Comparison of ENCODE assay signal across 12 mouse cellular contexts in genomic region chr19:4578799-4579198, GRCm38 (mm10). TPM values are rescaled to one million over a fixed set of nuclear protein-coding genes. Genes with fewer than 3 reads are reported as not detected.
DNase-seq lines count a peak whose midpoint lies in the region; ATAC-seq lines count a peak whose summit lies in the region.
"Had no signal": no experiment of that assay in that cellular context is flagged by ENCODE, and none has a peak within 500 bp of the region (broad histone marks: within the 10 kb centered on the region; RNA-seq: fewer than 3 reads in every experiment).

No protein-coding gene starts in this region.

- no peak overlapping the region for H3K4me3 ChIP-seq in liver, embryonic 16.5 days (ENCODE audit: low read depth, low read length)
- H3K4me3 ChIP-seq in liver, embryonic 11.5 days (ENCODE audit: low read depth, low read length), result no peak overlapping the region
- H3K4me3 ChIP-seq: embryonic facial prominence, embryonic 13.5 days; liver, embryonic 13.5 days had no signal

- no peaks in the 10 kb centered on the region for H3K9me3 ChIP-seq in liver, embryonic 16.5 days (replicated peaks; ENCODE audit: control insufficient read depth, low read length)
- H3K9me3 ChIP-seq in liver, embryonic 11.5 days (ENCODE audit: control insufficient read depth, low read length), result no peaks in the 10 kb centered on the region
- H3K9me3 ChIP-seq: embryonic facial prominence, embryonic 13.5 days; liver, embryonic 13.5 days had no signal

- H3K36me3 ChIP-seq in liver, embryonic 16.5 days (ENCODE audit: control insufficient read depth, insufficient read depth), result no peaks in the 10 kb centered on the region
- H3K36me3 ChIP-seq in liver, embryonic 11.5 days (ENCODE audit: control insufficient read depth, insufficient read depth, low read length), result no peaks in the 10 kb centered on the region
- H3K36me3 ChIP-seq: embryonic facial prominence, embryonic 13.5 days; liver, embryonic 13.5 days had no signal

- DNase-seq in cerebellum, postnatal 4 days (ENCODE audit: low spot score in 2 of 2), result no peak
- no peak for DNase-seq in liver, embryonic 11.5 days (ENCODE audit: low spot score)
- peak; percentile 21 for DNase-seq in heart, postnatal 4 days
- DNase-seq in skeletal muscle tissue, adult 2 months (ENCODE audit: low read depth, low spot score), result peak; percentile 77
- DNase-seq in frontal cortex, adult 2 months (ENCODE audit: extremely low spot score in 1 of 2, low spot score in 1 of 2), result no peak
- no peak for DNase-seq in urinary bladder, postnatal 10 days (ENCODE audit: low spot score)
- DNase-seq: liver, embryonic 13.5 days had no signal

- H3K9ac ChIP-seq in liver, embryonic 16.5 days (ENCODE audit: low read depth, low read length), result no peak overlapping the region
- H3K9ac ChIP-seq in liver, embryonic 11.5 days (ENCODE audit: low read depth, low read length), result no peak overlapping the region
- H3K9ac ChIP-seq: embryonic facial prominence, embryonic 13.5 days; liver, embryonic 13.5 days had no signal

- no peak overlapping the region for H3K4me2 ChIP-seq in liver, embryonic 16.5 days (ENCODE audit: low read depth, low read length)
- H3K4me2 ChIP-seq in liver, embryonic 11.5 days, result no peak overlapping the region
- H3K4me2 ChIP-seq: embryonic facial prominence, embryonic 13.5 days; liver, embryonic 13.5 days had no signal

- 63% methylated on average over 2 of the region's 2 CpGs for WGBS in liver, embryonic 16.5 days (ENCODE audit: insufficient replicate concordance)
- 85% methylated on average over 2 of the region's 2 CpGs for WGBS in liver, embryonic 11.5 days

- no peaks in the 10 kb centered on the region for H3K27me3 ChIP-seq in liver, embryonic 16.5 days (ENCODE audit: control insufficient read depth, insufficient read depth, low read depth, low read length)
- no peaks in the 10 kb centered on the region for H3K27me3 ChIP-seq in liver, embryonic 11.5 days (replicated peaks; ENCODE audit: control insufficient read depth, insufficient read depth, low read length)
- H3K27me3 ChIP-seq: embryonic facial prominence, embryonic 13.5 days; liver, embryonic 13.5 days had no signal

- peak overlapping the region; percentile 21 for H3K27ac ChIP-seq in liver, embryonic 16.5 days (ENCODE audit: low read length)
- H3K27ac ChIP-seq in liver, embryonic 11.5 days (ENCODE audit: low read depth, low read length), result no peak overlapping the region
- H3K27ac ChIP-seq: embryonic facial prominence, embryonic 13.5 days; liver, embryonic 13.5 days had no signal

- peaks cover 5% of the 10 kb centered on the region; the same call in 1 of the 2 replicates for H3K4me1 ChIP-seq in liver, embryonic 16.5 days (ENCODE audit: control insufficient read depth, low read depth, low read length)
- H3K4me1 ChIP-seq in liver, embryonic 11.5 days (replicated peaks; ENCODE audit: control insufficient read depth, insufficient read depth, low read length), result no peaks in the 10 kb centered on the region
- H3K4me1 ChIP-seq: embryonic facial prominence, embryonic 13.5 days had no signal

- peak; percentile 26; the same call in 1 of the 2 replicates for ATAC-seq in cerebellum, adult (ENCODE audit: insufficient number of reproducible peaks, low FRiP score, low TSS enrichment)
- ATAC-seq in liver, embryonic 16.5 days (ENCODE audit: low read depth), result peak; percentile 77
- no peak for ATAC-seq in liver, embryonic 11.5 days (replicated peaks; ENCODE audit: low FRiP score)
- ATAC-seq: forebrain, embryonic 16.5 days had no signal

RNA-seq across cellular contexts. Expression of gene Lrfn4, which starts 36.7 kb away (rescaled TPM):
- 0.23 and 0.28 TPM in 2 replicates for polyA plus RNA-seq in liver, embryonic 16.5 days (2015; fragmentation: Nextera tagmentation; extraction: Ambion mirVana)
- polyA plus RNA-seq in liver, embryonic 11.5 days (2014; fragmentation: Nextera tagmentation; extraction: Ambion mirVana), result 2.2 and 3.3 TPM in 2 replicates
- 10 to 100 TPM; 19.1 to 20.5 TPM for total RNA-seq in heart, postnatal 4 days (2021)
- polyA plus RNA-seq in frontal cortex, adult 2 months (2012; rRNA removed), result 31.8 and 33.5 TPM in 2 replicates
- total RNA-seq: monocyte, adult 5-6 weeks had no signal

RNA-seq across cellular contexts. Expression of gene Rce1, which starts 46.6 kb away (rescaled TPM):
- 22.5 and 23.5 TPM in 2 replicates for polyA plus RNA-seq in liver, embryonic 16.5 days (2015; fragmentation: Nextera tagmentation; extraction: Ambion mirVana)
- 52.5 and 52.9 TPM in 2 replicates for polyA plus RNA-seq in liver, embryonic 11.5 days (2014; fragmentation: Nextera tagmentation; extraction: Ambion mirVana)
- total RNA-seq in heart, postnatal 4 days (2021), result 10 to 100 TPM; 16.1 to 18.0 TPM
- polyA plus RNA-seq in frontal cortex, adult 2 months (2012; rRNA removed), result 49.4 and 54.8 TPM in 2 replicates

Comparison
In these comparisons a context has a peak if more than half of its experiments do, and no peak if none do; other contexts are left out.
1. DNase-seq: peak in heart, postnatal 4 days (single experiment) and skeletal muscle tissue, adult 2 months (single experiment); none in cerebellum, postnatal 4 days (0 of 2), liver, embryonic 11.5 days (single experiment), frontal cortex, adult 2 months (0 of 2) and urinary bladder, postnatal 10 days (single experiment).